Mouse (Mus musculus) neural tube, embryonic 12.5 days (tissue): ENCODE data around the gene Spsb3. TPM values are rescaled to one million over a fixed set of nuclear protein-coding genes. Genes with fewer than 3 reads are reported as not detected.

Source experiments
- ATAC-seq: fragments of 200-750 bp; cut with Nextera tagmentation; 2 replicates; pipeline ENCODE4 v1.8.0; 2017; ENCODE audit warnings: low read depth, mild to moderate bottlenecking, moderate TSS enrichment, moderate library complexity; ENCODE audit not compliant: low FRiP score
- H3K27ac ChIP-seq: fragments of 300-500 bp; sonication (generic); 2 replicates; pipeline ENCODE4 v1.5.1; 2016
- H3K27me3 ChIP-seq: fragments of 300-500 bp; sonication (generic); replicated peaks from 2 replicates; pipeline ENCODE4 v1.6.1; 2016; ENCODE audit warnings: mild to moderate bottlenecking
- H3K36me3 ChIP-seq: fragments of 300-500 bp; sonication (generic); 2 replicates; pipeline ENCODE4 v1.6.1; 2016; ENCODE audit warnings: mild to moderate bottlenecking
- H3K4me1 ChIP-seq: fragments of 300-500 bp; sonication (generic); 2 replicates; pipeline ENCODE4 v1.6.1; 2016
- H3K4me2 ChIP-seq: fragments of 300-500 bp; sonication (generic); replicated peaks from 2 replicates; pipeline ENCODE4 v1.6.1; 2016; ENCODE audit warnings: mild to moderate bottlenecking
- H3K4me3 ChIP-seq: fragments of 300-500 bp; sonication (generic); 2 replicates; pipeline ENCODE4 v1.5.1; 2016
- H3K9ac ChIP-seq: fragments of 300-500 bp; sonication (generic); 2 replicates; pipeline ENCODE4 v1.6.1; 2016; ENCODE audit warnings: mild to moderate bottlenecking
- H3K9me3 ChIP-seq: fragments of 300-500 bp; sonication (generic); 2 replicates; pipeline ENCODE4 v1.6.1; 2016; ENCODE audit warnings: mild to moderate bottlenecking
- WGBS: fragments of 180-500 bp; shearing (Covaris S2); methylation state at CpG from one replicate; pipeline ENCODE4 v1.1.7; 2016; 5-methylcytosine and 5-hydroxymethylcytosine counted together
- polyA plus RNA-seq: library from polyadenylated mRNA; unstranded; fragments of >200 nt; fragmentation: Nextera tagmentation; extraction: Ambion mirVana; gene quantifications from 2 replicates; pipeline ENCODE4 v1.2.1, GENCODE M21; 2016

Gene Spsb3
- polyA plus RNA-seq, 1 experiment from 2014 or later = 57.7 TPM

- H3K36me3 ChIP-seq = peaks cover 100% of the 10 kb centered on the region
- WGBS = 93% methylated on average over 5 of the region's 5 CpGs
Measured at GRCm38 (mm10) chr17:24902124-24902523, 15.7 kb downstream of the Spsb3 start.

GRCm38 (mm10) chr17:24902671-24903474 is 16.4 kb downstream of the Spsb3 start:
- Histone ChIP-seq H3K36me3 (peaks cover 99% of the 10 kb centered on the region), H3K9me3 (no peaks in the 10 kb centered on the region), H3K27ac (no peak overlapping the region), H3K9ac (no peak overlapping the region), H3K27me3 (no peaks in the 10 kb centered on the region), H3K4me2 (no peak overlapping the region), H3K4me3 (no peak overlapping the region), H3K4me1 (peaks cover under 1% of the 10 kb centered on the region)
- ATAC-seq = no peak
- WGBS = 67% methylated on average over 9 of the region's 9 CpGs

More at GRCm38 (mm10) chr17:24902124-24902523, 15.7 kb downstream of the Spsb3 start:
- H3K9ac ChIP-seq = no peak overlapping the region
- no peak overlapping the region for H3K4me2 ChIP-seq
- H3K9me3 ChIP-seq = no peaks in the 10 kb centered on the region
- H3K27ac ChIP-seq = no peak overlapping the region
- no peak for ATAC-seq
- H3K4me3 ChIP-seq = no peak overlapping the region
- no peaks in the 10 kb centered on the region for H3K27me3 ChIP-seq
- H3K4me1 ChIP-seq = peaks cover 8% of the 10 kb centered on the region

GRCm38 (mm10) chr17:24903767-24904166 is 17.3 kb downstream of the Spsb3 start:
- H3K4me1 ChIP-seq = no peaks in the 10 kb centered on the region
- H3K9ac ChIP-seq = no peak overlapping the region
- H3K4me2 ChIP-seq = no peak overlapping the region
- 91% methylated on average over 9 of the region's 9 CpGs for WGBS
- no peak for ATAC-seq
- H3K9me3 ChIP-seq = no peaks in the 10 kb centered on the region
- no peaks in the 10 kb centered on the region for H3K27me3 ChIP-seq
- no peak overlapping the region for H3K4me3 ChIP-seq
- no peak overlapping the region for H3K27ac ChIP-seq
- peaks cover 99% of the 10 kb centered on the region for H3K36me3 ChIP-seq

GRCm38 (mm10) chr17:24907591-24907990 is 21.1 kb downstream of the Spsb3 start:
- Histone ChIP-seq H3K4me2 (no peak overlapping the region), H3K4me1 (no peaks in the 10 kb centered on the region), H3K9ac (no peak overlapping the region), H3K36me3 (peaks cover 97% of the 10 kb centered on the region), H3K27ac (no peak overlapping the region), H3K4me3 (no peak overlapping the region), H3K9me3 (no peaks in the 10 kb centered on the region), H3K27me3 (no peaks in the 10 kb centered on the region)
- ATAC-seq = no peak
- 92% methylated on average over 2 of the region's 2 CpGs for WGBS

GRCm38 (mm10) chr17:24913984-24914383 is 27.5 kb downstream of the Spsb3 start:
- no peak for ATAC-seq
- H3K4me2 ChIP-seq = no peak overlapping the region
- H3K27me3 ChIP-seq = no peaks in the 10 kb centered on the region
- no peak overlapping the region for H3K9ac ChIP-seq
- H3K36me3 ChIP-seq = peaks cover 95% of the 10 kb centered on the region
- H3K27ac ChIP-seq = no peak overlapping the region
- H3K9me3 ChIP-seq = no peaks in the 10 kb centered on the region
- no peaks in the 10 kb centered on the region for H3K4me1 ChIP-seq
- H3K4me3 ChIP-seq = no peak overlapping the region

- H3K9ac ChIP-seq = no peak overlapping the region
- no peaks in the 10 kb centered on the region for H3K4me1 ChIP-seq
- no peak overlapping the region for H3K4me2 ChIP-seq
- H3K27ac ChIP-seq = no peak overlapping the region
- WGBS = 97% methylated on average over 1 of the region's 1 CpGs
- ATAC-seq = no peak
- no peaks in the 10 kb centered on the region for H3K27me3 ChIP-seq
- H3K9me3 ChIP-seq = no peaks in the 10 kb centered on the region
- H3K36me3 ChIP-seq = peaks cover 92% of the 10 kb centered on the region
- H3K4me3 ChIP-seq = no peak overlapping the region
Measured at GRCm38 (mm10) chr17:24923246-24923645, 36.8 kb downstream of the Spsb3 start.

- 88% methylated on average over 1 of the region's 1 CpGs for WGBS
- H3K4me3 ChIP-seq = no peak overlapping the region
- no peak overlapping the region for H3K9ac ChIP-seq
- no peaks in the 10 kb centered on the region for H3K27me3 ChIP-seq
- peaks cover 5% of the 10 kb centered on the region for H3K4me1 ChIP-seq
- no peak overlapping the region for H3K27ac ChIP-seq
- no peak overlapping the region for H3K4me2 ChIP-seq
- H3K36me3 ChIP-seq = peaks cover 38% of the 10 kb centered on the region
- H3K9me3 ChIP-seq = no peaks in the 10 kb centered on the region
- no peak for ATAC-seq
Measured at GRCm38 (mm10) chr17:24929506-24929905, 43.1 kb downstream of the Spsb3 start.

GRCm38 (mm10) chr17:24932431-24932830 is 46.0 kb downstream of the Spsb3 start:
- Histone ChIP-seq H3K4me2 (no peak overlapping the region), H3K27me3 (no peaks in the 10 kb centered on the region), H3K9ac (0 out of 2 replicates have a peak overlapping the region, but pooled peaks have one; percentile 21), H3K27ac (no peak overlapping the region), H3K4me1 (peaks cover 20% of the 10 kb centered on the region), H3K4me3 (no peak overlapping the region), H3K9me3 (no peaks in the 10 kb centered on the region), H3K36me3 (peaks cover 11% of the 10 kb centered on the region)
- ATAC-seq = no peak
- WGBS = 92% methylated on average over 4 of the region's 4 CpGs

- 81% methylated on average over 4 of the region's 4 CpGs for WGBS
- no peak overlapping the region for H3K27ac ChIP-seq
- no peaks in the 10 kb centered on the region for H3K9me3 ChIP-seq
- no peak for ATAC-seq
- no peak overlapping the region for H3K4me3 ChIP-seq
- H3K4me2 ChIP-seq = no peak overlapping the region
- no peaks in the 10 kb centered on the region for H3K27me3 ChIP-seq
- 0 out of 2 replicates have a peak, but pooled peaks cover 6% of the 10 kb centered on the region for H3K36me3 ChIP-seq
- H3K9ac ChIP-seq = no peak overlapping the region
- peaks cover 20% of the 10 kb centered on the region for H3K4me1 ChIP-seq
Measured at GRCm38 (mm10) chr17:24933163-24933562, 46.7 kb downstream of the Spsb3 start.

- ATAC-seq = no peak
- Histone ChIP-seq H3K4me1 (peaks cover 20% of the 10 kb centered on the region), H3K9ac (peak overlapping the region; percentile 92), H3K4me2 (peak overlapping the region; percentile 83), H3K4me3 (no peak overlapping the region), H3K9me3 (no peaks in the 10 kb centered on the region), H3K36me3 (no peaks in the 10 kb centered on the region), H3K27ac (no peak overlapping the region), H3K27me3 (no peaks in the 10 kb centered on the region)
- WGBS = 92% methylated on average over 4 of the region's 4 CpGs
Measured at GRCm38 (mm10) chr17:24934926-24935325, 48.5 kb downstream of the Spsb3 start.

- H3K9ac ChIP-seq = peak overlapping the region; percentile 92
- H3K4me1 ChIP-seq = peaks cover 20% of the 10 kb centered on the region
- no peaks in the 10 kb centered on the region for H3K36me3 ChIP-seq
- peak overlapping the region; percentile 83 for H3K4me2 ChIP-seq
- H3K27me3 ChIP-seq = no peaks in the 10 kb centered on the region
- ATAC-seq = no peak
- no peak overlapping the region for H3K27ac ChIP-seq
- H3K4me3 ChIP-seq = peak overlapping the region; percentile 92
- H3K9me3 ChIP-seq = no peaks in the 10 kb centered on the region
Measured at GRCm38 (mm10) chr17:24935666-24936065, 49.2 kb downstream of the Spsb3 start.

GRCm38 (mm10) chr17:24936259-24937237 is 50.1 kb downstream of the Spsb3 start, which contains the start of gene Mapk8ip3:
TSS of gene Mapk8ip3 (minus strand) at chr17:24936977.
- no peaks in the 10 kb centered on the region for H3K36me3 ChIP-seq
- ATAC-seq = peak; percentile 96
- H3K4me3 ChIP-seq = peak within 1 kb of the TSS; percentile 92
- peak within 1 kb of the TSS; percentile 83 for H3K4me2 ChIP-seq
- peaks cover 20% of the 10 kb centered on the region for H3K4me1 ChIP-seq
- peak within 1 kb of the TSS; percentile 66 for H3K27ac ChIP-seq
- no peaks in the 10 kb centered on the region for H3K9me3 ChIP-seq
- no peaks in the 10 kb centered on the region for H3K27me3 ChIP-seq
- H3K9ac ChIP-seq = peak within 1 kb of the TSS; percentile 92
- WGBS = under 1% methylated on average over 78 of the region's 78 CpGs
